Mouse (Mus musculus) neural tube, embryonic 11.5 days (tissue): ENCODE results near the gene Dcaf8. TPM values are rescaled to one million over a fixed set of nuclear protein-coding genes. Genes with fewer than 3 reads are reported as not detected.

ENCODE experiments used
- ATAC-seq: fragments of 200-750 bp; cut with Nextera tagmentation; 2 replicates; pipeline ENCODE4 v1.8.0; 2017; ENCODE audit warnings: moderate number of reproducible peaks, mild to moderate bottlenecking, moderate TSS enrichment, moderate library complexity; ENCODE audit not compliant: insufficient read depth, low FRiP score, low TSS enrichment
- DNase-seq: peaks from one replicate; pipeline ENCODE4 v3.0.0-alpha.2; 2015; ENCODE audit warnings: low spot score
- H3K27ac ChIP-seq: fragments of 300-500 bp; sonication (generic); 2 replicates; pipeline ENCODE4 v1.5.1; 2014; ENCODE audit warnings: low read depth, mild to moderate bottlenecking, low read length
- H3K27me3 ChIP-seq: fragments of 300-500 bp; sonication (generic); 2 replicates; pipeline ENCODE4 v1.6.1; 2014; ENCODE audit warnings: mild to moderate bottlenecking, low read length, mixed read lengths; ENCODE audit not compliant: control insufficient read depth, insufficient read depth
- H3K36me3 ChIP-seq: fragments of 300-500 bp; sonication (generic); 2 replicates; pipeline ENCODE4 v1.6.1; 2014; ENCODE audit warnings: mild to moderate bottlenecking, low read length, moderate library complexity, mixed read lengths; ENCODE audit not compliant: control insufficient read depth, insufficient read depth
- H3K4me1 ChIP-seq: fragments of 300-500 bp; sonication (generic); 2 replicates; pipeline ENCODE4 v1.6.1; 2014; ENCODE audit warnings: low read length, mixed read lengths; ENCODE audit not compliant: control insufficient read depth, insufficient read depth
- H3K4me2 ChIP-seq: fragments of 300-500 bp; sonication (generic); 2 replicates; pipeline ENCODE4 v1.6.1; 2014; ENCODE audit warnings: low read depth, mild to moderate bottlenecking, moderate library complexity
- H3K4me3 ChIP-seq: fragments of 300-500 bp; sonication (generic); 2 replicates; pipeline ENCODE4 v1.5.1; 2014; ENCODE audit warnings: low read depth, low read length
- H3K9ac ChIP-seq: fragments of 300-500 bp; sonication (generic); 2 replicates; pipeline ENCODE4 v1.6.1; 2014; ENCODE audit warnings: mild to moderate bottlenecking, low read length
- H3K9me3 ChIP-seq: fragments of 300-500 bp; sonication (generic); 2 replicates; pipeline ENCODE4 v1.6.1; 2016; ENCODE audit warnings: low read length; ENCODE audit not compliant: control insufficient read depth
- WGBS: fragments of 180-500 bp; shearing (Covaris S2); extraction: QIAGEN DNeasy Blood & Tissue Kit; methylation state at CpG from one replicate; pipeline ENCODE4 v1.1.7; 2014; 5-methylcytosine and 5-hydroxymethylcytosine counted together
- polyA plus RNA-seq: library from polyadenylated mRNA; unstranded; fragments of >200 nt; fragmentation: Nextera tagmentation; extraction: Ambion mirVana; gene quantifications from 2 replicates; pipeline ENCODE4 v1.2.1, GENCODE M21; 2014

Dcaf8 gene
- polyA plus RNA-seq, 1 experiment from 2014 or later: 113 TPM

DNA sequence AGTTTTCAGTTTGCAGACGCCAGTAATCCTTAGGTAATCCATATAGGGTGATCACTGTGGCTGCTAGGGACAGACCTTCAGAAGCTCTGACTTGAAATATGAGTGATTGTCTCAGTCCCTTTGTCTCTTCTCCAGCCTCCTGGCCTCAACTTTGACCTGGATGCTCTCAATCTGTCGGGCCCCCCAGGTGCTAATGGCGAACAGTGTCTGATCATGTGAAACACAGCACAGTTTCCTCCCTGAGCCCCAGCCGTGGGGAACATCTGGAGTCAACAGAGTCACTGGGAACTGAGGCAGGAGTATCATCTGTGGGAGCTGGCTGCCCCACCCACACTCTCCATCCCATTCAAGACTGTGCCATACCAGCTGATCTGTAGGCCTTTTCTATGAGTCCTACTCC is 13.8 kb upstream of the Dcaf8 start:
- DNase-seq: no peak
- 84% methylated on average over 4 of the region's 4 CpGs for WGBS
- Histone ChIP-seq H3K9ac (no peak overlapping the region), H3K4me3 (no peak overlapping the region), H3K27ac (no peak overlapping the region), H3K9me3 (no peaks in the 10 kb centered on the region), H3K36me3 (peaks cover 35% of the 10 kb centered on the region), H3K27me3 (no peaks in the 10 kb centered on the region), H3K4me1 (no peaks in the 10 kb centered on the region), H3K4me2 (no peak overlapping the region)
- no peak for ATAC-seq

DNA sequence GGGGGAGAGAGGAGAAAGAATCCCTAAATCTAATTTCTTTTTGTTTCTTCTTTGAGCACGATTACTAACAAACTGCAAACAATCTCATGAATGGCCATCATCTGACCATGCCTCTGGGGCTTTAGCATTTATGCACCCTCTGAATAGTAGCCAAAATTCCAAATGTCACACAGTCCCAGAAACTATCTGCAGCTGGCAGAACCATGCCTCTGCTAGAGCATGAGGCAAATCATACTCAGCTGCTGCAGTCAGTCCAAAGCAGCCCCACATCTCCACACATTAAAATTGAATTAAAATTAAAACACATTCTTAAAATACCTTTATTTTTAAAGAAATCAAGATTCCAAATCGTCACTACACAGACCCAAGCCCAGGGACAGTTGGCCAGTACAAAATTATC is 7.7 kb upstream of the Dcaf8 start:
- no peak overlapping the region for H3K9ac ChIP-seq
- no peak for DNase-seq
- H3K36me3 ChIP-seq: 0 out of 2 replicates have a peak, but pooled peaks cover 3% of the 10 kb centered on the region
- 93% methylated on average over 2 of the region's 2 CpGs for WGBS
- H3K27me3 ChIP-seq: no peaks in the 10 kb centered on the region
- no peak overlapping the region for H3K4me2 ChIP-seq
- H3K4me1 ChIP-seq: no peaks in the 10 kb centered on the region
- no peaks in the 10 kb centered on the region for H3K9me3 ChIP-seq
- no peak for ATAC-seq
- no peak overlapping the region for H3K27ac ChIP-seq
- H3K4me3 ChIP-seq: no peak overlapping the region

DNA sequence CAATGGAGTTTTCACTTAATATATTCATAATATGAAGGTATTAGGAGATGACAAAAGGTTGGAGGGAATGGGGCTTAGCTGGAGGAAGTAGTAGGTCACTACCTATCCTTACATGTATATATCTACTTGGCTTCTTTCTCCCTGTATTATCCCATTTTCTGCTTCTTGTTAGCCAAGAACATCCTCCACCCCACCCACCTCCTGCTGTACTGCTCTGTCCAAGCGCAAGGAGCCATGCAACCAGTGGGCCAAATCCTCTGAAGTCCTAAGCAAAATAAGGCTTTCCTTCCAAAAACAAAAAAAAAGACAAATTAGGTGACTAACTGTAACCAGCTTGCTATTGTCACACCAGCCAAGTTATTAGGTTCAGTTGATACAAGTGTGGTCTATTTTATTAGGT is 7.1 kb upstream of the Dcaf8 start:
- Histone ChIP-seq H3K4me2 (no peak overlapping the region), H3K4me3 (no peak overlapping the region), H3K9me3 (no peaks in the 10 kb centered on the region), H3K9ac (no peak overlapping the region), H3K27me3 (no peaks in the 10 kb centered on the region), H3K36me3 (0 out of 2 replicates have a peak, but pooled peaks cover under 1% of the 10 kb centered on the region), H3K4me1 (no peaks in the 10 kb centered on the region), H3K27ac (no peak overlapping the region)
- ATAC-seq (no peak), DNase-seq (no peak)
- 85% methylated on average over 1 of the region's 1 CpGs for WGBS

DNA sequence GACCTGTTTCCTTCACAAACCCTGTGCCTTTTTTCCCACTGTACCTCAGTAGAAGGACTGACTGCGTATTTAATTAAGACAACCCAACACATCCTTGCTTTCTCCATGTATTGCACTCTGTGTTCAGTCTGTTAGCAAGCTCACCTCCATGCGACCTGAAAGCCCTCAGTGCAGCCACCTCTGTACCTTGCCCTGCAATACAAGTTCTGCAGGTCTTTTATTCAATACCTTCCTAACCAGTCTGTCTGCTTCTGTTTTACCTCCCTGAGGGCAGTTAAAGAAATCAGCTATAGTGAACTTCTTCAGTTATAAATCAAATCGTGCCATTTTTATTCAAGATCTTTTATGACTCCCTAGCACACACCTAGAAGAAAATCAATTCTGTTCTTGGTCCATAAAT is 6.4 kb upstream of the Dcaf8 start:
- Histone ChIP-seq H3K4me3 (no peak overlapping the region), H3K36me3 (no peaks in the 10 kb centered on the region), H3K27me3 (no peaks in the 10 kb centered on the region), H3K27ac (no peak overlapping the region), H3K9ac (no peak overlapping the region), H3K9me3 (no peaks in the 10 kb centered on the region), H3K4me1 (no peaks in the 10 kb centered on the region), H3K4me2 (no peak overlapping the region)
- DNase-seq: no peak
- no peak for ATAC-seq
- 78% methylated on average over 3 of the region's 3 CpGs for WGBS

DNA sequence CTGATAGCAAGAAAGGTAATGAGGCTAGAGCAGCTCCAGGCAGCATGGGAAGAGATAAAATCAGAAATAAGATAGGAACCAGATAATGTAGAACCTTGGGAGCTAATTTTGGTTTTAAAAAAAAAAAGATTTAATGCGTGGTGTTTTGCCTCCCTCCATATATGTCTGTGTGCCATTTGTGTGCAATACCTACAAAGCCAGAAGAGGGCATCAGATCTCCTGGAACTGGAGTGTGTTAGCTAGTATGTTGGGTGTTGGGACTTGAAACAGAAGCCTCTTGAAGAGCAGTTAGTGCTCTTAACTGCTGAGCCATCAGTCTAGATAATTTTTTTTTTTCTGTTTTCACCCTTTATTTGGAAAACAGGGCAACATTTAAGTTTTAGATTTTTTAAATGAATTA is 4.3 kb upstream of the Dcaf8 start:
- Histone ChIP-seq H3K9me3 (no peaks in the 10 kb centered on the region), H3K4me1 (no peaks in the 10 kb centered on the region), H3K4me3 (no peak overlapping the region), H3K27ac (no peak overlapping the region), H3K27me3 (no peaks in the 10 kb centered on the region), H3K4me2 (no peak overlapping the region), H3K9ac (no peak overlapping the region), H3K36me3 (no peaks in the 10 kb centered on the region)
- DNase-seq (peak; percentile 28), ATAC-seq (no peak)
- WGBS: 43% methylated on average over 1 of the region's 1 CpGs

DNA sequence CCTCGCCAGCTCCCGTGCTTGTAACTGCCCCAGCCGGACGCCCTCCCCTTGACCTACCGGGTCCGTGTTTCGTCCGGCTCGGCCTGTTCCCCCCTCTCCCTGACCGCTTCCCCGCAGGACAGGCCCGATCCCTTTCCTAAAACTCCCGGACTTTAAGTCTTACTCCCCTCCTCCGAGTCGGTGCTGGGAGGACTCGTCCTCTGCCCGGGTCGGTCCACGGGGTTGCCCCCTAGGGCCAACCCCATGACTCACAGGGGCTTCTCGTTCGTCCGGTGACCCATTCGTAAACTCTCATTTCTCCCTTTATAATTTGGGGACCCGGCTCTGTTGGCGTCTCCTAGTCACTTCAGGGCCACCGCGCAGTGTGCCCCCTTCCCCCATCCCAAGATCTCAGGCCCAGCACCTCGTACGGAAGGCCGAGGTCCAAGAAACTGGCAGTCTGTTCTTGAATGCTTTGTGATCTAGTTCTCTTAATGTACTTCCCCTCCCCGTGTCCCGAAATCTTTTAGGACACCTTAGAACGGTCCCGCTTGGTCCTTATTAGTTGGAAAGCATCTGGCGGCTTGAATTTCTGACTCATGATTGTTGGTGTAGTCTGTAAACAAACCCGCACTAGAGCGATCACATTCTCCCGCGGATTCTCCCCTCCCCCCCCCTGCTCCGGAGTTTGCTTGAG is 533 bp downstream of the Dcaf8 start:
- under 1% methylated on average over 40 of the region's 40 CpGs for WGBS
- H3K4me1 ChIP-seq: no peaks in the 10 kb centered on the region
- peaks cover 7% of the 10 kb centered on the region; the same call in 1 of the 2 replicates for H3K36me3 ChIP-seq
- no peaks in the 10 kb centered on the region for H3K9me3 ChIP-seq
- peak overlapping the region; percentile 92 for H3K27ac ChIP-seq
- ATAC-seq (peak; percentile 71), DNase-seq (peak; percentile 70)
- H3K4me3 ChIP-seq: peak overlapping the region; percentile 96
- peak overlapping the region; percentile 99 for H3K9ac ChIP-seq
- peak overlapping the region; percentile 65 for H3K4me2 ChIP-seq
- H3K27me3 ChIP-seq: no peaks in the 10 kb centered on the region

DNA sequence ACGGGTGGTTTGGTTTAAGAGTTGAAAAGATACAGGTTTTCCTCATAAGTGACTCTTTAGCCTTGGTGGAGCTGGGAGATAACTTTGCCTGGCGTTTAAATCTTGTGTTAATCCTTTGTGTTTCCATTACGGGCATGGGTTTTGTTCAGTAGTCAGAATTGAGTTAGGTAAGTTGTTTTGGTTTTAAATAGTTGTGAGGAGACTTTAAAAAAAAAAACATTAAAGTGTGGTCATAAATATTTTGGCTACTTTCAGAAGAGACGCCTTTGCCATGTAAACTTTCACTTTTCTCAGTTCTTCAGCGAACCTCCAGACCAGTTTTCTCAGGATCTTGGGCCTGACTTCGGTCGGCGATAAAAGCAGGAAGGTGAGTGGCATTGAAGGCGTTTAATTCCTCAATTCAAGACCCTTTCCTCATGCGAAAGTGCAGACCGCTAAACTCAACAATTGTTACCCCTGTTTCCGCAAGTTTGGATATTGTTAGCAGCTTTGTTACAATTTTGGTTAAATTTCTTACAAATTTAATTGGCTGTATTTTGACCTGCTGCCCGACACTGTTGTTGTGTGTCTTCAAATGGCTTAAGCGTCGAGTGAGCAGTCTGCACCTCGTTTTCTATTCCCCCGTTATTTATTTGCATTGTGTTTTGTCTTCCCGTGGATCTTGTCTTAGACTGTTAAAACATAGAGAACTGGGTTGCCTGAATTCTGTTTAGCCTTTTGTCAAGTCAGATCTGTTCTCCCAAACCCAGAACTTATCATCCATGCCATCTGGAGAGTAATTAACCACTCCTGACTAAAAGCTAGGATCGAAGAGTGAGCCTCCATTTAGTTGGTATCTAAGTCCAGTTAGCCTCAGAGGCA is 1.3 kb downstream of the Dcaf8 start:
- Histone ChIP-seq H3K4me1 (no peaks in the 10 kb centered on the region), H3K36me3 (peaks cover 7% of the 10 kb centered on the region; the same call in 1 of the 2 replicates), H3K9ac (peak overlapping the region; percentile 99), H3K27ac (no peak overlapping the region; the same call in 1 of the 2 replicates), H3K27me3 (no peaks in the 10 kb centered on the region), H3K4me3 (peak overlapping the region; percentile 96), H3K9me3 (no peaks in the 10 kb centered on the region), H3K4me2 (peak overlapping the region; percentile 65)
- ATAC-seq: no peak
- 28% methylated on average over 19 of the region's 19 CpGs for WGBS
- no peak for DNase-seq

DNA sequence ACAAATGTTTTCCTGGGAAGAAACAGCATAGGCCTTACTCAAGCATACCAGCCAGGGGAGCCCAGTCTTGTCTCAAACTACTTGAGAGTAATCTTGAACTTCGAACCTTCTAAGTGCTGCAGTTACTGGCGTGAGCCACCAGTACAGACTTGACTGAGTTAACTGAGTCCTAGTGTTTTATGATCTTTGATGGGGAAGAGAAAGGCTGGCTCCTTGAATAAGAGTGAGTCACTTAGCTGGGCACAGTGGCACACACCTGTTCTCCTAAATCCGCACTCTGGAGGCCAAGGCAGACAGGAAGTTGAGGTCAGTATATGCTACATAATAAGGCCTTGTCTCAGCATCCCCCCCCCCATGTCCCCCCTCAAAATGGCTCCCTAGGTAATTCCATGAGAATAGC is 6.7 kb downstream of the Dcaf8 start:
- H3K27me3 ChIP-seq: no peaks in the 10 kb centered on the region
- H3K9me3 ChIP-seq: no peaks in the 10 kb centered on the region
- ATAC-seq (no peak), DNase-seq (no peak)
- no peak overlapping the region for H3K4me3 ChIP-seq
- no peaks in the 10 kb centered on the region for H3K4me1 ChIP-seq
- no peak overlapping the region for H3K27ac ChIP-seq
- WGBS: 91% methylated on average over 3 of the region's 3 CpGs
- no peak overlapping the region for H3K4me2 ChIP-seq
- peaks cover 9% of the 10 kb centered on the region; the same call in 1 of the 2 replicates for H3K36me3 ChIP-seq
- no peak overlapping the region for H3K9ac ChIP-seq
